Mouse (Mus musculus) 3134 (cell line): ENCODE measurements at regions not wholly inside any gene's neighbourhood (a gene's known extent, or its start where the extent isn't known, plus 50 kb on each side); places are given as distances from the start of the nearest gene placed in this dataset.

Experiments
- DNase-seq: peaks from one replicate; pipeline ENCODE4 v3.0.0-alpha.2; 2011; ENCODE audit warnings: low spot score; ENCODE audit not compliant: insufficient read length; ENCODE audit errors: extremely low read depth

DNA sequence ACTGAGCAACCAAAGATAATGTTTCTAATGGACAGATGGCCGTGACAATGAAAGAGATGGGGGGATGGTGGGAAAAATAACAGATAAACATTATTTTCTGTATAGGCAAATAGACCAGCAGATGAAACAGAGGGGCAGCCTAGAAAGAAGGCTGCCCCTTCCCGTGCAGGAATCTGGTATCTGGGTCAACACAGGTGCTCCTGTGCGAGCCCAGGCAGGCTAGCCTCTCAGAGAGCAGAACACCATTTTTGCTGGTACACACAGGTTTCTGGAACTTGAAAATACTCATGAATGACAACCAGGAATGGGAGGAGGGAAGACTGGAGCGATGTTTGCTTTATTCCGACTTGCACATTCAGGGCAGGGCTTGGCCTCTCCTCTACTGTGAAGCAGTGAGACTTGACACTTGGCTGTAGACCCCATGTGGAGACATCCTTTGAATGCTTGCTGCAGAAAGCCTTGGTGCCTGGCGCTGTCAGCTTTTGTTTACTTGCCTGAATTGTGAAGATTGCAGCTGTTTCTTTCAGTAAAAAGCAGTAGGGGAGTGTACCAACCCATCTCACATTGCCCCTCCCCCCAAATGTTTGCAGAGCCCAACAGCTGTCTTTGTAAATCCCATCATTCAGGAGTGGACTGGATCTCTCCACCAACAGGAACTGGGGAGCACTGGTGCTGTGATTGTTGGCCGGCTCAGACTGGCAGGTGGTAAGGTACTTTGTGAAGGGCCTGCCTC lies 172.5 kb downstream of the Gm5426 start:
- no peak for DNase-seq

DNA sequence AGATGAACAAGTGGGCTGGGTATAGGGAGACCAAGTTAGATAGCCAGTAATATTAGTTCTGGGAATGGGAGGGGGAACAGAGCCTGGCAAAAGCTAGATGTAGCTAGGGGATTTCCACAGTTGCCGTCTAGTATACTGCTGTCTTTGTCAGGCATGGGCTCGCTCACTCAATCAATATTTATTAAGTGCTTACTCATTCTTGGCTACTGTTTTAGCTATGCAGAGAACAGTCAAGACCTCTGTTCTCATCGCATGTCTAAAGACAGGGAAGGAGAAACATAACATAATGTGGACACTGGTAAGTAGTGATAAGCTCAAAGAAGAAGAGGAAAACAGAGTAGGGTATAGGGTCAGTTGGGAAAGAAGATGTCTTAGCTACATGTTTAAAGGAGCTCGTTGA lies 173.4 kb downstream of the Gm5426 start:
- no peak for DNase-seq

DNA sequence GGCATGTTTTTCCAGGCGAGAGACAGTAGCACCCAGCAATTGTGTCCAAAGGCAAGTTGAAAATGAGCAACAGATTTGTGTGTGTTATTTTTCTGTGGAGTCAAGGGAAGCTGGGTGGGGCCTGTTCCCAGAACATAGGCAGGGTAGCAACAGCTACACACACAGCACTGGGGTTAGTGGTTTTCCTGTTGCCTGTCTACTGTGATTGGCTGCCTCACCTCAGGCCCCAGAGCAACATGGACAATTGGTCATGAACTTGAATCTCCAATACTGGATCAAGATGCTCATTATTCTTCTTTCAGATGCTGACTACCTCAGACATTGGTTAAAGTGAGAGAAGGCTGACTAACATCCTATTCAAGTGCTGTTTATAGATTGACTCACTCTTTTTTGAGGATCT lies 188.9 kb downstream of the Gm5426 start:
- DNase-seq, result no peak

- DNase-seq, result no peak
Observed at GRCm38 (mm10) chr10:96330639-96331487, 194.5 kb downstream of the Gm5426 start.

DNA sequence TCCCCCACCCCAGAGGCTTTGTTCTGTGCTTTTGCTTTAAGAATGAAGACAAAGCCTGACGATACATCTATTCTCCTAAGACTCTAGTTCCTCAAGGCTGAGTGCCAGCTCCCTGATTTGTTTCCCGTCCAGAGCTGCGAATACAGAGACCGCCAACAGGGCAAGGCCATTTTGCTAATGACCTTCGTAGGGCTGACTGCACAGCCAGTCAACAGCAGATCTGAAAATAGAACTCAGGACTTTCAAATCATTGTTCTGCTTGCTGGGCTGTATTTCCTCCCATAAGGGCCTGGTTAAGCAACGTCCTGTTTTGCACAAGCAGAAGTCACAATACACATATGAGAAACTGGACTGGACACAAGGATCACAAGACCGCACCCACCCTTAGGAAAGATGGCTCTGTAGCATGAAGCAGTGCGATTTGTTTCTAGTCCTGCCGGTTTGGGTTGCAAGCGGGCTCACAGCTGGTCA lies 196.4 kb downstream of the Gm5426 start:
- no peak for DNase-seq

- no peak for DNase-seq
Observed at GRCm38 (mm10) chr10:96333224-96333623, 196.8 kb downstream of the Gm5426 start.

DNA sequence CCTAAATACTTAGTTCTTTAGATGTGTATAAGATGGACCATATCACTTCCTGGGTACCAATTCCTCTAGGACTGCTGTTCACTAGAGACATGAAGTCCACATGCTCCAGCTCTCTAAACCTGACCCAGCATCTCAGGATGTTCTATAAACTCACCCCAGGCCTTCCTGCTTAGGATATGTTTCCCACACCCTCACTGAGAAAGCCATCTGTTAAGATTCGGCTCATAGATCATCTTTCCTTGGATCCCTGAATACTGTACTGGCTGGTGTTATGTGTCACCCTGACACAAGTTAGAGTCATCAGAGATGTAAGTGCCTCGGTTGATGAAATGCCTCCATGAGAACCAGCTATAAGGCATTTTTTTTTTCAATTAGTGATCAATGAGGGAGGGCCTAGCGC lies 199.9 kb downstream of the Gm5426 start:
- DNase-seq, result no peak

GRCm38 (mm10) chr10:96337088-96337666 lies 200.8 kb downstream of the Gm5426 start:
- no peak for DNase-seq

DNA sequence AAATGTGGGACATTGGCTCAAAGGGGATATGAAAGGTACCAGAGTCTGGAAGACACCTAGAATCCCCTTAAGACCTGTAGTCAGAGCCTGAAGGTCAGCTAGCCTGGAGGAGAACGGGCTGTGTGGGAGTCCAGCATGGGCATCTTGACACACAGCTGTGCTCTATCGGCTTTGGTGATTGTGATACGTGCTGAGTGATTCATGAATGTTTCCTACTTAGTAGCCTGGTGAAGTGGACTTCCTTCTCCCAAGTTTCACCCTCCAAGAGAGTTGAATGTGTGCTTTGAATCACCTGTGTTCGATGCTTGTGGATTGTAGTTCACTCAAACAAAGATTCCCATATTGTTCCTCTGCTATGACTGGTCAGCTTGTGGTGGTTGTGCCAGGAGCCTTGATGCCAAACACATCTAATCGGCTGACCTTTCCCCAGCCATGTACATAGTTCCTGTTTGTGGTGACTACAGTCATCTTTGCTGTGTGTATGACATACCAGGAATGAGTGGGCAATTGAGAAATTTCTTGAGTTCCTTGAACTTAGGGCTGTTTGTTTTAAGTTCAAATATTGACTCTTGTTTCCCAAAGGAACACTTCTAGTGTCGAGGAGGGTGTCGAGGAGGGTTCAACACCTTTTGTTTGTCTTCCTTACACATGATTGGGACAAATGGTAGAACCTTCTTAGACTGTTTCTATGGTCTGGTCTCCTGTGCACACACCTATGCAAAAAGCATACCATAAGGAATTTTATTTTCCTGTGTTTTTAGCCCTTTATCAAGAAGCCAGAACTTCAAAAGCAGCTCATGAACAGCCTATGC lies 201.6 kb downstream of the Gm5426 start:
- DNase-seq, result peak; percentile 10

DNA sequence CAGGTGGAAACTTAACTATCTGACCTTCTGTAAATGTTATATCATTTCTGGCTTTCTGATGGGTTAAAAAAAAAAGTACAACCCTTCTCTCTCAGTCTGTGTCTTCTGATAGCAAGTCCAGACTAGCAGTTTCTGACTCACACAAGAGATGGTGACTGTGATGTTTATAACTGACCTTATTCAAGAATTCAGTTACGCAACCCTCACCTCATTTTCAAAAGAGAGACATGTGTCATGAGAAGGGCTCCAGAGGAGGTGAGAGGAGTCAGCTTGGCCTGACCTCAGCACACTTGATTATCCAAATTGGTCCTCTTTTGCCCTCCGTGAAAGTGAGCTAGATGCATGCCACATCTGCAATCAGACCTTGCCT lies 202.2 kb downstream of the Gm5426 start:
- peak; percentile 11 for DNase-seq

GRCm38 (mm10) chr10:96342476-96342875 lies 206.1 kb downstream of the Gm5426 start:
- DNase-seq, result no peak

DNA sequence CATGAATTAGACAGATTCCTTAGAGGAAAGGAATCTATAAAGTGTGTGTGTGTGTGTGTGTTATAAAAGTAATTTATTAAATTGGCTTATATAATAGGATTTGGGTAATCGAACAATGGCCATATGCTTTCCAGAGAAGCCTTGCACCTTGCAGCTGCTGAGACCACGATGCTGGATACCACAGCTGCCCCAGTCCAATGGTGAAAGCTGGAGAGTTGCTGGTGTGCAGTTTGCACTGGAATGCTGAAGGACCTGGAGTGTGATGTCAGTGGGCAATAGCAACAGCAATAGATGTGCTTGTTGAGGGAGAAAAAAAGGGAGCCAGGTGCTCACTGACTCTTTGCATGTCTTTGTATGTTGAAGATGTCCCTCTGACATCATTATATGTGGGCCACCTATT lies 207.3 kb downstream of the Gm5426 start:
- no peak for DNase-seq

GRCm38 (mm10) chr10:96350692-96351091 lies 214.3 kb downstream of the Gm5426 start:
- no peak for DNase-seq

- no peak for DNase-seq
Observed at GRCm38 (mm10) chr10:96351320-96351719, 214.9 kb downstream of the Gm5426 start.

DNA sequence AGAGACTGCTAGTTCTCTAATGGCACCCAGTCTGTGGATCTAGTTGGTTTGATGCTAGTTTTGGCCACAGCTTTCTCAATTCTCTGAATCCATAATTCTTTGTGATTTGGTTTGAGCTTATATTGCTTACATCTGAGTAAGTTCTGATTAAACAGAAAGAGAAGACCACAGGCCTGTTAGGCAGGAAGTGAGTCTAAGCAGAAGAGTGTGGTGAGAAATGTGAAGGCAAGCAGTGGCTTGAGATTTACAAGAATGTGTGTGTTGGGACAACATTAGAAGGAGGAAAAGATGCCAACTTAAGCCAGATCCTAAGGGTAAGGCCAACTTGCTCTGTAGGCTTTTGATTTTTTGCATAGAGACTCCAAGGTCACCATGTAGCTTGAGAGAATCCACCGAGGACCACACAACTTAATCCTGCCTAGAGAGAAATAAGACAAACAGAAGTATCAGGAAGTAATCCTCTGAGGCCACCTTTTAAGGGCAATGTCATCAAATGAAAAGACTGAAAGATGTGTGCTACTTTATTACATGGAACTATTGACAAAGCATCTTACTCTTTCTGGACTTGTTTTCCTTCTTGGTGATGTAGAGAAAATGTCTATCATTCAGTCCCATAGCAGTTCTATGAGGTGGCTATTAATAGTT lies 220.7 kb downstream of the Gm5426 start:
- no peak for DNase-seq

- DNase-seq, result no peak
Observed at GRCm38 (mm10) chr10:96357632-96358031, 221.2 kb downstream of the Gm5426 start.

DNA sequence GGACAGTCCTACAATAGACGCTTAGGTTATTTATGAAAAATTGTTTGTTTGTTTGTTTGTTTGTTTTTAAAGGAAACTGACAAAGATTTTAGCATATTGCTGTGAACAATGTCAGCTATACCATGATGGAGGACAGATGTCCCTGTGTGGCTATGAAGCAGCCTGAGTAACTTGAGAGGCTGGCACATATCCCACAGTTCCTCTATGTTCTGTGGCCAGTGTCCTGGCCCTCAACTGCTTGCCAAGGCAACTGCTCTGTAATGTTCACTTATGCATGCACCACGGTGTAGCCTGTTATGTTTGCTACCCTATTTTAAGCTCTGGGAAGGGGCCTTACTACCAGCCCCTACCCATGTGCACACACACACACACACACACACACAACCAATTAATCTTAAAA lies 222.6 kb downstream of the Gm5426 start:
- no peak for DNase-seq

DNA sequence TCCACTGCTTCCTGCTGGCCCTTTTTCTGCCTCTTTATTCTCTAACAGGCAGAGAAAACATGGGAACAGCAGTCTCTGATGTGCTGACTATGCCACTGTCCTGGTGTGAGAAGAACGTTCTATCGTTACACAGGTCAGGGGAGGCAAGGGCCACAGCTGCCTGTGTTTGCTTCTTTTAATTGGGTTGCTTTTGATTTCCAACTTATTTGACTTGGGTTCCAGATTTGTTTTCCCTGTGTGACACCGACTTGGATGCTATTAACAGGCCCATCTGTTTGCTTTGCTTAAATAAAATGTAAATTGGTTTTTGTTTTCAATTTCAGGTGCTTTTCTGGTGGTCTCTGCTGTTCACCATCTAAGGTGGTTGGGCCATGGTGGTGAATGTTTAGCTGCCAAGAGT lies 225.8 kb downstream of the Gm5426 start:
- no peak for DNase-seq

DNA sequence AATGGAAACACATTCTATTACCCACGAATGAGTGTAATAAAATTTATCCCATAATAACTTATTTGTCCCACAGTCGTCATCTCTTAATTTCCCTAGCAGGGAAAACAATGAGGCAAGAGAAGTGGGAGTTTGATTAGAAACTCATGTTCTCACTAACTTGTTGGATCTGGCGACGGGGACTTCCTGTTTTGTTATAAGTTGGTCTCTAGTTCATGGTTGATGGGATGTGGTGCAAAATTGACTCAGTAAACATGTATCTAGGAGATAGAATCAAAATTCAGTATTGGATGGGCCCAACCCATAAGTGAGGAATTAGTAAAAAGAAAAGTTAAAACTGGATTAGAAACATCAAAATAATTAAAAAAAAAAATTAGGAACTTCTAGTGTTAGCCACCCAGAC lies 227.5 kb downstream of the Gm5426 start:
- DNase-seq, result no peak

- DNase-seq, result no peak
Observed at GRCm38 (mm10) chr10:96365101-96365500, 228.7 kb downstream of the Gm5426 start.
